Mouse (Mus musculus) liver, postnatal 0 days (tissue): ENCODE results near the gene Rufy1. TPM values are rescaled to one million over a fixed set of nuclear protein-coding genes. Genes with fewer than 3 reads are reported as not detected.
"Not testable (repeated sequence)": the region's sequence is repeated elsewhere in the genome, so short reads cannot be mapped to it uniquely, and the experiment has no call there.

Experiments
- ATAC-seq: fragments of 200-750 bp; cut with Nextera tagmentation; 2 replicates; pipeline ENCODE4 v1.8.0; 2017; ENCODE audit warnings: mild to moderate bottlenecking, moderate library complexity
- DNase-seq: peaks from one replicate; pipeline ENCODE4 v3.0.0-alpha.2; 2016
- H3K27ac ChIP-seq: fragments of 300-500 bp; sonication (generic); 2 replicates; pipeline ENCODE4 v1.5.1; 2014; ENCODE audit warnings: antibody characterized with exemption, moderate library complexity, mild to moderate bottlenecking, low read depth
- H3K27me3 ChIP-seq: fragments of 300-500 bp; sonication (generic); 2 replicates; pipeline ENCODE4 v1.6.1; 2014; ENCODE audit warnings: low read length, control low read depth, mixed read lengths; ENCODE audit not compliant: insufficient read depth
- H3K36me3 ChIP-seq: fragments of 300-500 bp; sonication (generic); replicated peaks from 2 replicates; pipeline ENCODE4 v1.6.1; 2014; ENCODE audit warnings: mild to moderate bottlenecking, control low read depth, low read length, moderate library complexity, mixed read lengths; ENCODE audit not compliant: insufficient read depth
- H3K4me1 ChIP-seq: fragments of 300-500 bp; sonication (generic); 2 replicates; pipeline ENCODE4 v1.6.1; 2014; ENCODE audit warnings: antibody characterized with exemption, mild to moderate bottlenecking, control low read depth; ENCODE audit not compliant: insufficient read depth
- H3K4me2 ChIP-seq: fragments of 300-500 bp; sonication (generic); 2 replicates; pipeline ENCODE4 v1.6.1; 2014; ENCODE audit warnings: low read depth, mild to moderate bottlenecking, low read length, moderate library complexity, mixed read lengths
- H3K4me3 ChIP-seq: fragments of 300-500 bp; sonication (generic); 2 replicates; pipeline ENCODE4 v1.5.1; 2014; ENCODE audit warnings: low read depth, low read length
- H3K9ac ChIP-seq: fragments of 300-500 bp; sonication (generic); replicated peaks from 2 replicates; pipeline ENCODE4 v1.6.1; 2014; ENCODE audit warnings: mild to moderate bottlenecking, moderate library complexity
- H3K9me3 ChIP-seq: fragments of 300-500 bp; sonication (generic); 2 replicates; pipeline ENCODE4 v1.6.1; 2016; ENCODE audit warnings: mild to moderate bottlenecking, control low read depth, low read length, mixed read lengths
- CTCF ChIP-seq: sonication (generic); IDR thresholded peaks from 2 replicates; pipeline ENCODE4 v1.5.1; 2016; ENCODE audit warnings: antibody characterized with exemption, low read depth
- EP300 ChIP-seq: IDR thresholded peaks from 2 replicates; pipeline ENCODE4 v1.6.1; 2016; ENCODE audit warnings: antibody characterized with exemption, low read depth, mild to moderate bottlenecking
- WGBS: fragments of 180-500 bp; shearing (Covaris S2); extraction: QIAGEN DNeasy Blood & Tissue Kit; methylation state at CpG from one replicate; pipeline ENCODE4 v1.1.7; 2014; ENCODE audit not compliant: insufficient replicate concordance; 5-methylcytosine and 5-hydroxymethylcytosine counted together
- polyA plus RNA-seq: library from polyadenylated mRNA; unstranded; fragments of >200 nt; fragmentation: Nextera tagmentation; extraction: Ambion mirVana; gene quantifications from 2 replicates; pipeline ENCODE4 v1.2.1, GENCODE M21; 2015

Rufy1 gene
- polyA plus RNA-seq, 1 experiment from 2014 or later: 7.9 TPM

DNA sequence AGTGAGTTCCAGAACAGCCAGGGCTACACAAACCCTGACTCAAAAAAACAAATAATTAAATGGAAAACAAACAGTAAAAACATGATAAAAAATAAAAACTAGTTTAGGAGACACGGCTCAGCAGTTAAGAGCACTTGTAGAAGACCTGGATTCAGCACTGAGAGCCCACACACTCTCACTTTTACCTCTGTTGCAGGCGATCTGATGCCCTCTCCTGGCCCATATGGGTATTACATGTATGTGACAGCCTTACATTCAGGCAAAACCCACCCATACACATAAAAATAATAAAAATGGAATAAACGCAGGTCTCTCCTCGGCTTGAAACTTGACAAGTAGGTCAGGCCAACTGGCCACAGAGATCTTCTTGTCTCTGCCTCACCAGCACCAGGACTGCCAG is 66.4 kb downstream of the Rufy1 start:
- no peak overlapping the region for H3K4me2 ChIP-seq
- H3K27me3 ChIP-seq: no peaks in the 10 kb centered on the region
- H3K36me3 ChIP-seq: no peaks in the 10 kb centered on the region
- H3K4me3 ChIP-seq: no peak overlapping the region
- DNase-seq (peak; percentile 80), ATAC-seq (peak; percentile 62)
- H3K4me1 ChIP-seq: 0 out of 2 replicates have a peak, but pooled peaks cover 1% of the 10 kb centered on the region
- TF ChIP-seq EP300 (no peak), CTCF (peak; percentile 96)
- H3K27ac ChIP-seq: no peak overlapping the region
- no peaks in the 10 kb centered on the region for H3K9me3 ChIP-seq
- 6% methylated on average over 4 of the region's 4 CpGs for WGBS
- H3K9ac ChIP-seq: no peak overlapping the region

GRCm38 (mm10) chr11:50361282-50361681 is 69.6 kb downstream of the Rufy1 start:
- not testable (repeated sequence) for H3K4me1 ChIP-seq, H3K36me3 ChIP-seq, DNase-seq, ATAC-seq, H3K27ac ChIP-seq, H3K9me3 ChIP-seq, H3K4me3 ChIP-seq, H3K9ac ChIP-seq, H3K27me3 ChIP-seq, H3K4me2 ChIP-seq
- 68% methylated on average over 1 of the region's 1 CpGs for WGBS

DNA sequence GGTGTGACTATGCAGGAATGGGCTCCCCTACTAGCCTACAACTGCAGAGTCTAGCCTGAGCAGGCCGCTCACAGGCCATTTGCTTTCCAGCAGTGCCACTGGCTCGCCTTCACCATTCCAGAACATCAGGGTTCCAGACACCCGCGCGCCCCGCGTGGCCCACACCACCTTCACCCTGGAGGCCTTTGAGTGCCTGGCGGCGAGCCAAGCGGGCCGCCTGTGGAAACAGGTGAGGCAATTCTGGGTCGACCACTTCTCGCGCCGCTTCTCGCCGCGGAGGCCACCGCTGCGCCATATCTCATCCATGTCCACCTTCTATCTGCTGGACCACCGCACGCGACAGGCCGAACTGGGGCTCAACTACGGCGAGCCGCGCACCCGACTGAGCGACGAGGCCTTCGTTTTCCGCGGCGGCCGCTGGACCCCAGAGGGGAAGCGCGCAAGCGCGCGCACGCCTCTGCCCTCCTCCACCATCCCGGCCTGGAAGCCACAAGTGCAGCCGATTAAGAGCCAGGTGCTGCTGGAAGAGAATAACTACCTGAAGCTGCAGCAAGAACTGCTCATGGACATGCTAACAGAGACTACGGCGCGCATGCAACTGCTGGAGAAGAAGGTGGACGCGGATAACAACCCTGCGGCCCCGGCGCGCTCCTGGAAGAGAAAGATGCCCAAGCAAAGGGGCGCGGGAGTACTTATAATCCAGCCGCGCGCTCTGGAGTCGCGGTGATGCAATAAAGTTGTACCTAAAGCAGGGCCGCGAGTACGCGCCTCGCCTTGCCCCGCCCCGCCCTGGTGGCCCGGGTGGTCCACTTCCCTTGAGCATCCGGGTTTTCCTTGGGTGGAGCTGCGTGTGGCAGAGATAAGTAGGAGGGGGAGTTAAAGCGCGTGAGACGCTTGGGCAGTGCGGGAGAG is 71.7 kb downstream of the Rufy1 start:
- peak overlapping the region; percentile 63 for H3K4me3 ChIP-seq
- TF ChIP-seq EP300: no peak
- peak overlapping the region; percentile 61 for H3K9ac ChIP-seq
- H3K27ac ChIP-seq: no peak overlapping the region
- no peaks in the 10 kb centered on the region for H3K36me3 ChIP-seq
- ATAC-seq: peak; percentile 21; the same call in 1 of the 2 replicates
- WGBS: 4% methylated on average over 74 of the region's 74 CpGs
- DNase-seq: peak; percentile 57
- no peaks in the 10 kb centered on the region for H3K27me3 ChIP-seq
- H3K9me3 ChIP-seq: no peaks in the 10 kb centered on the region
- peak overlapping the region; percentile 97 for H3K4me2 ChIP-seq
- peaks cover 18% of the 10 kb centered on the region; the same call in 1 of the 2 replicates for H3K4me1 ChIP-seq

DNA sequence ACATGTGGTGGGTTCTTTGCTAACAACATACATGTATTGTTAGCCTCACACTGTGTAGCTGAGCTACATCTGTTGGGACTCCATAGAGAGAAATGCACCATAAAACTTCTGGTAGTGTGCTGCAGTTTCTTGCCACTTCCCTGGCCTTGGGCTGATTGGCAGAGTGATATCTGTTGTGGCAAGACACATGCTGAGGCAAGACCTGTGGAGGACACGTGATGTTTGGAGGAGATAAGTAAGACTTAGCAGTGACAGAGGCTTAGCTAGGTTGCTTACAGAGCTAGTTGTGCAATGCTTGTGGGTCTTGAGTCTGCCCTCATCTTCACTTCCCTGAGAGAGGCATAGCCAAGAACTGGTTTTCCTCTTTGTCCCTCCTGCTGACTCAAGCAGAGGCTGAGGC is 75.5 kb downstream of the Rufy1 start:
- Histone ChIP-seq H3K27me3 (no peaks in the 10 kb centered on the region), H3K27ac (peak overlapping the region; percentile 75), H3K4me3 (no peak overlapping the region), H3K9ac (no peak overlapping the region), H3K4me1 (peaks cover 18% of the 10 kb centered on the region; the same call in 1 of the 2 replicates), H3K4me2 (no peak overlapping the region), H3K36me3 (no peaks in the 10 kb centered on the region), H3K9me3 (no peaks in the 10 kb centered on the region)
- TF ChIP-seq EP300 (no peak), CTCF (no peak)
- DNase-seq (no peak), ATAC-seq (peak; percentile 35)
- 35% methylated on average over 1 of the region's 1 CpGs for WGBS

DNA sequence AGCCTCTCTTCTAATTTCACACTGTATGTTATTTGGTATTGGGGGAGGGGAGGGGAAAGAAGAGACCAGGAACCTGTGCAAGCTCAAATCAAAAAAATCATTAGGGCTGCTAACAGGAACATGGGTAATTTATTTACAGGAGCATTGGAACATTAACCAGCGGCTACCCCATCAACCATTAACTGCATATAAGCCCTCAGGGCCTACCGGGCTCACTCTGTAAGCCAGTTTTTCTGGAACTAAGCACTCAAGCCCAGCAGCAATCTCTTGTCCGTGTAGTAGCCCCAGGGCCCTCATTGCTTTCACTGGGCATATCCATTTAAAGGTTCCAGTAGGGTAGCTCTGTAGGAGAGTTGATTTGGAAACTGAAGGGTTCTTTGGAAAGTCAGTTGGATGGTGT is 76.1 kb downstream of the Rufy1 start:
- Histone ChIP-seq H3K9ac (no peak overlapping the region), H3K4me1 (peaks cover 18% of the 10 kb centered on the region; the same call in 1 of the 2 replicates), H3K27me3 (no peaks in the 10 kb centered on the region), H3K4me2 (peak overlapping the region; percentile 19; the same call in 1 of the 2 replicates), H3K4me3 (no peak overlapping the region), H3K27ac (peak overlapping the region; percentile 75), H3K36me3 (no peaks in the 10 kb centered on the region), H3K9me3 (no peaks in the 10 kb centered on the region)
- no peak for TF ChIP-seq CTCF
- TF ChIP-seq EP300: no peak
- peak; percentile 88 for ATAC-seq
- 59% methylated on average over 3 of the region's 3 CpGs for WGBS
- DNase-seq: peak; percentile 33

DNA sequence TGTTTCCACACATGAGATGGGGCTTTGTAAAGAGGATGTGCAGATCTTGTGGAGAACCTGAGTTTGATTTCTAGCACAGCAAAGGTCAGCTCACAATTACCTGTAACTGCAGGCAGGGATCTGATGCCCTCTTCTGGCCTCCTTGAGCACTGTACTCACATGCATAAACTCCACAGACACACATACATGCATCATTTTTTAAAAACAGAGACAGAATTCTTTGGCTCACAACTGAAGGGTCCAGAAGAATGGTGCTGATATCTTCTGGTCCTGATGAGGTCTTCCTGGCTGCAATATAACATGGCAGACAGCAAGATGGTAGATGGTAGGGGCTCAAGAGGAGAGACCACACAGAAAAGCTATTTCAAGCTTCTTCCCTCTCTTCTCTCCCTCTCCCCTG is 76.8 kb downstream of the Rufy1 start, which contains the start of gene Cby3:
TSS of gene Cby3 (plus strand) at position 301 of the 400 bp plus-strand sequence.
- Histone ChIP-seq H3K27me3 (no peaks in the 10 kb centered on the region), H3K9me3 (no peaks in the 10 kb centered on the region), H3K4me2 (peak within 1 kb of the TSS; percentile 19; the same call in 1 of the 2 replicates), H3K4me3 (no peak within 1 kb of the TSS), H3K36me3 (no peaks in the 10 kb centered on the region), H3K4me1 (peaks cover 13% of the 10 kb centered on the region; the same call in 1 of the 2 replicates), H3K27ac (peak within 1 kb of the TSS; percentile 75), H3K9ac (no peak within 1 kb of the TSS)
- DNase-seq (no peak), ATAC-seq (no peak)
- no peak for TF ChIP-seq EP300
- TF ChIP-seq CTCF: peak; percentile 35
